Mouse (Mus musculus) activated CD4-positive, CD25-positive, alpha-beta regulatory T cell, adult 9 weeks (primary cell): ENCODE data around the gene Zfp157. TPM values are rescaled to one million over a fixed set of nuclear protein-coding genes. Genes with fewer than 3 reads are reported as not detected.

Experiments used
- polyA plus RNA-seq: library from polyadenylated mRNA; unstranded; fragments of 100-300 nt; shearing (Covaris generic); gene quantifications from one replicate; pipeline ENCODE4 v1.2.1, GENCODE M21; 2017

Gene Zfp157
- 29.4 TPM for polyA plus RNA-seq

DNA sequence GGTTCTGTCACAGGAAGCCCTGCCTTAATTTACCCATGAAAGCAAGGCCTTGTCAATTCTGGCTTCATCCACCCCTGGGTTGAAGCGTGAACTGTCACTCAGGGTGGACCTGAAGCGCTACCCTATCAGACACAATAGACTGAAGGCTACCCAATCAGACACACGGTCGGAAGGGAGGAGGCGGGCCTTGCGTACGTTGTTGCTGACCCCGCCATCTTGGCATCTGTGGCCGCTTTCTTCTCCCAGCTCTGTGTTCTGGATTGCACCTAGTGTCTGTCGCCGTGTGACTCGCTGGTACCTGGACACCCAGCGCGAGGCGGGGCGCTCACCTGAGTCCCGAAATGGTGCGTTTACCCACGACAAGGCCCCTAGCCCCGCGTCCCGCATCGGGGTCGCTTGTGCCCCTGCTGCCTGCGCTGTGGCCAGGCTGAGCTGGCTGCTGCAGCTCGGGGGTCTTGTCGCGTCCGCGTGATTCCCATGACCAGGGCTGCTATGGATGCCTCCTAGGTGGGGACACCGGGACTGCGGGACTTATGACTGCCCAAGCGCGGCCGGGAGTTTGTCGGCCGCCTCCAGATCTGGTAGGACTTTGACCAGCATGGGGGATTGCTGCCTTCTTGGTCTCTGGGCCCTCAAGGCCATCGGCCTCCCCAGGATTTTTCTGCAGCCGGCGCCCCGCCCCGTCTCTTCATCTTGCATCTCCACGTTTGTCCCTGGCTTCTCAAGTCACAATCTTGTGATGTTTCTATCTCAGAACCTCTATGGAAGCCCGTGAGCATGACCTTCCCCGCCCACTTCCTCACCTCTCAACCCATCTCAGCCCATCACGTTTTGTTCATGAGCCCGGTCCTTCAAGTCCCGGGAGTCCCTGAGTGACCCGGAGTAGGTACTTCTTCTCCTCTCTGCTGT lies at the start of gene Zfp157:
Gene Zfp157, plus strand, starts transcription at position 183 of the 909 bp plus-strand sequence.

Other genes with a start within 250 kb of the Zfp157 start
- 0.56 TPM for gene Mblac1, start 247.2 kb upstream of the Zfp157 start, polyA plus RNA-seq
- 0.09 TPM for gene Nxpe5, start 215.6 kb upstream of the Zfp157 start, polyA plus RNA-seq
- 118 TPM for gene Lamtor4, start 186.0 kb upstream of the Zfp157 start, polyA plus RNA-seq
- 9.8 TPM for gene BC037034, start 177.4 kb upstream of the Zfp157 start, polyA plus RNA-seq
- 1.3 TPM for gene Gal3st4, start 168.6 kb upstream of the Zfp157 start, polyA plus RNA-seq
- gene Gm43720, start 161.5 kb upstream of the Zfp157 start, polyA plus RNA-seq: not detected
- gene Gpc2, start 161.5 kb upstream of the Zfp157 start, polyA plus RNA-seq: 1.9 TPM
- gene Stag3, start 161.2 kb upstream of the Zfp157 start, polyA plus RNA-seq: 0.95 TPM
- gene Pvrig, start 99.5 kb upstream of the Zfp157 start, polyA plus RNA-seq: 29.4 TPM
- gene 1700123K08Rik, start 123.2 kb downstream of the Zfp157 start, polyA plus RNA-seq: not detected
- 74.1 TPM for gene Zfp68, start 178.3 kb downstream of the Zfp157 start, polyA plus RNA-seq
- gene A430033K04Rik, start 181.4 kb downstream of the Zfp157 start, polyA plus RNA-seq: 9.4 TPM